Mouse (Mus musculus) MEL (cell line): ENCODE data around the gene Tmcc3.

Experiments used
- CTCF ChIP-seq, 3 experiments: IDR thresholded peaks in 2 of 3; conservative IDR thresholded peaks in 1 of 3; 2 replicates each; pipeline ENCODE4 v1.5.1; 2011 to 2012; ENCODE audit warnings: low read length in 3 of 3, low read depth in 2 of 3, mild to moderate bottlenecking in 2 of 3, improper control_type of control experiment in 1 of 3, inconsistent platforms in 1 of 3, mixed read lengths in 1 of 3, moderate library complexity in 1 of 3; ENCODE audit not compliant: control insufficient read depth in 1 of 3, insufficient read depth in 1 of 3, poor library complexity in 1 of 3, severe bottlenecking in 1 of 3
- EP300 ChIP-seq, 2 experiments: IDR thresholded peaks; 2 replicates each; pipeline ENCODE4 v1.6.1; 2011; ENCODE audit warnings: improper control_type of control experiment in 2 of 2, low read length in 2 of 2, low read depth in 1 of 2, mild to moderate bottlenecking in 1 of 2
- GATA1 ChIP-seq: IDR thresholded peaks from 2 replicates; pipeline ENCODE4 v1.6.1; 2011; ENCODE audit warnings: low read depth, low read length, improper control_type of control experiment
- MAX ChIP-seq: IDR thresholded peaks from 2 replicates; pipeline ENCODE4 v1.6.1; 2011; ENCODE audit warnings: low read length, improper control_type of control experiment
- POLR2A ChIP-seq, 2 experiments: IDR thresholded peaks; 2 replicates each; pipeline ENCODE4 v1.6.1; 2011 to 2012; ENCODE audit warnings: low read length in 2 of 2, mild to moderate bottlenecking in 2 of 2, control low read depth in 1 of 2, improper control_type of control experiment in 1 of 2, low read depth in 1 of 2, moderate library complexity in 1 of 2; ENCODE audit not compliant: control insufficient read depth in 1 of 2, insufficient read depth in 1 of 2, poor library complexity in 1 of 2
- POLR2AphosphoS2 ChIP-seq: IDR thresholded peaks from 2 replicates; pipeline ENCODE4 v1.6.1; 2011; ENCODE audit warnings: low read length, improper control_type of control experiment
- TBP ChIP-seq: IDR thresholded peaks from 2 replicates; pipeline ENCODE4 v1.8.0; 2011; ENCODE audit warnings: low read depth, low read length, improper control_type of control experiment
- USF1 ChIP-seq: IDR thresholded peaks from 2 replicates; pipeline ENCODE4 v1.6.1; 2014; ENCODE audit warnings: low read depth, mild to moderate bottlenecking, inconsistent platforms, low read length, improper control_type of control experiment, moderate library complexity
- USF2 ChIP-seq, 2 experiments: IDR thresholded peaks; 2 replicates each; pipeline ENCODE4 v1.6.1; 2011 to 2012; ENCODE audit warnings: improper control_type of control experiment in 2 of 2, low read length in 2 of 2, borderline replicate concordance in 1 of 2, inconsistent platforms in 1 of 2, low read depth in 1 of 2, mild to moderate bottlenecking in 1 of 2; ENCODE audit not compliant: insufficient read depth in 1 of 2

- TF ChIP-seq CTCF (IDR thresholded peaks at IDR 0.05 in 2 of 3, conservative IDR thresholded peaks at IDR 0.05 in 1 of 3; ENCODE audit: control insufficient read depth in 1 of 3, insufficient read depth in 1 of 3, low read depth in 2 of 3, low read length in 3 of 3, poor library complexity in 1 of 3, severe bottlenecking in 1 of 3) (no peak), MAX (no peak), POLR2A (IDR thresholded peaks at IDR 0.05; ENCODE audit: control insufficient read depth in 1 of 2, insufficient read depth in 1 of 2, low read depth in 1 of 2, low read length in 2 of 2, poor library complexity in 1 of 2) (no peak), USF2 (IDR thresholded peaks at IDR 0.05; ENCODE audit: borderline replicate concordance in 1 of 2, insufficient read depth in 1 of 2, low read depth in 1 of 2, low read length in 2 of 2) (no peak), USF1 (no peak), GATA1 (no peak), EP300 (IDR thresholded peaks at IDR 0.05; ENCODE audit: low read depth in 1 of 2, low read length in 2 of 2) (no peak), POLR2AphosphoS2 (no peak), TBP (no peak)
Observed at GRCm38 (mm10) chr10:94426921-94427270, 115.1 kb downstream of the Tmcc3 start.
